Mouse (Mus musculus): ENCODE data around the gene Klhl6. TPM values are rescaled to one million over a fixed set of nuclear protein-coding genes. Genes with fewer than 3 reads are reported as not detected.
"Not testable (repeated sequence)": the region's sequence is repeated elsewhere in the genome, so short reads cannot be mapped to it uniquely, and the experiment has no call there.

The Klhl6 gene
- total RNA-seq (2014; rRNA removed; ENCODE audit: low replicate concordance) (8.0 and 12.1 TPM in 2 replicates), polyA plus RNA-seq (2015; fragmentation: Nextera tagmentation; extraction: Ambion mirVana) (13.7 and 14.9 TPM in 2 replicates)

DNA sequence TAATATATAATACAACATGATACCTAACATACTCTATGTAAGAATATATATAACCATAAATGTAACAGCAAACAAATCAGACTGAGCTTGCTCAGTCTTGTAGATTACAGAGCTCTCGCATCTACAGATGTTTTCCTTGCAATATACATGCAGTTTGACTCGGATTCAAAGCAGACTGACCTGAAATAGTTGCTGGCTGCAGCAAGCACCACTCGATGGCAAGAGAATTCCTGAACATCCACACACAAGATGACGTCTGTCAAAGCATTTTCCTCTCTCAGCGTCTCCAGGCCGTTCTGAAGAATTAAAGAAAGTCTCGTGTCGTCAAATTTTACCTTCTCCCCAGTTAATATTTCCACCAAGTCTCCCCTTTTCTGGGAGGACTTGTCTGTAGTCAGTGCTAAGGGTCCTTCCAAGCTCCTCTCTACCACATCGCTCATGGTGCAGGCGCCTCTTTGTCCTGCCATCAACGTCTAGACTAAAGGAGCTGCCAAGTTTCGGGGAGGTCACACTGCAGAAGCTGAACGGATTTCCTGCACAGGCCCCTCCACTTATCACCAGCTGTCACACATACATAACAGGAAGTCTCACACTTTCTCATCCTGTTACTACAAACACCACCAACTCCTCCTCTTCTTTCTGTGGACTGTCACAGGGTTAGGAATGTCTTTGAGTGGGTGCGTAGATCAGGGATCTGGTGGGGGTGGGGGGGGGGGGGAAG lies at the start of gene Klhl6:
Gene Klhl6, minus strand, starts transcription at position 501 of the 721 bp plus-strand sequence.
- H3K36me3 ChIP-seq (replicated peaks; ENCODE audit: control insufficient read depth, insufficient read depth, low read length): no peaks in the 10 kb centered on the region
- no peaks in the 10 kb centered on the region for H3K9me3 ChIP-seq (replicated peaks; ENCODE audit: control insufficient read depth, low read length)
- TF ChIP-seq EP300 (IDR thresholded peaks at IDR 0.05; ENCODE audit: low read depth): peak; percentile 94
- no peak for TF ChIP-seq CTCF (IDR thresholded peaks at IDR 0.05; ENCODE audit: low read depth)
- H3K27me3 ChIP-seq (ENCODE audit: control insufficient read depth, insufficient read depth, low read length): no peaks in the 10 kb centered on the region
- H3K9ac ChIP-seq (replicated peaks; ENCODE audit: low read depth, low read length): peak within 1 kb of the TSS; percentile 74
- H3K4me2 ChIP-seq (ENCODE audit: low read depth, low read length): peak within 1 kb of the TSS; percentile 62
- peaks cover 12% of the 10 kb centered on the region; the same call in 1 of the 2 replicates for H3K4me1 ChIP-seq (ENCODE audit: control insufficient read depth, insufficient read depth)
- peak; percentile 98 for ATAC-seq (ENCODE audit: insufficient read depth, low read depth)
- peak within 1 kb of the TSS; percentile 81 for H3K27ac ChIP-seq (ENCODE audit: low read depth)
- peak within 1 kb of the TSS; percentile 59 for H3K4me3 ChIP-seq (ENCODE audit: low read depth, low read length)
- 3% methylated on average over 14 of the region's 14 CpGs for WGBS
- peak; percentile 93 for DNase-seq (ENCODE audit: low spot score)

- WGBS: 79% methylated on average over 2 of the region's 4 CpGs
These were observed 44.4 kb upstream of the Klhl6 start for GRCm38 (mm10) chr16:20027241-20027640.

DNA sequence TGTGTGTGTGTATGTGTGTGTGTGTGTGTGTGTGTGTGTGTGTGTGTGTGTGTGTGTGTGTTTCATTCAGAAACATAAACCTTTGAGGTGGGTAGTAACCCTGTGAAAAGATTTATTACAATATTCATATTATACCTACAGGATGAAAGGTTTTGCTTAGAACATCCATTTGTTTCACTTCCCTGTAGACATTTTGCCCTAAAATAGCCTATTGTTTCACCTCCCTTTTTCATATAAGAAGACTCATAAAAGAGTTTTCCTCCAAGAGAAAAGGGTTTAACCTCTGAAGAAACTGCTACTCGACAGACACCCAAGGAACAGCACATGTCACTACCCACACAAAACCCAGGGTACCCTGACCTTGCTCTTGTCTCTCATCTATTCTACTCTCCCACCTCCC lies 40.0 kb upstream of the Klhl6 start:
- Histone ChIP-seq H3K4me3 (ENCODE audit: low read depth, low read length) (no peak overlapping the region), H3K4me1 (ENCODE audit: control insufficient read depth, insufficient read depth) (0 out of 2 replicates have a peak, but pooled peaks cover 5% of the 10 kb centered on the region), H3K27ac (ENCODE audit: low read depth) (no peak overlapping the region), H3K9me3 (replicated peaks; ENCODE audit: control insufficient read depth, low read length) (no peaks in the 10 kb centered on the region), H3K36me3 (replicated peaks; ENCODE audit: control insufficient read depth, insufficient read depth, low read length) (no peaks in the 10 kb centered on the region), H3K9ac (replicated peaks; ENCODE audit: low read depth, low read length) (no peak overlapping the region), H3K4me2 (ENCODE audit: low read depth, low read length) (no peak overlapping the region), H3K27me3 (ENCODE audit: control insufficient read depth, insufficient read depth, low read length) (no peaks in the 10 kb centered on the region)
- WGBS: 82% methylated on average over 1 of the region's 1 CpGs
- no peak for TF ChIP-seq EP300 (IDR thresholded peaks at IDR 0.05; ENCODE audit: low read depth)
- DNase-seq (ENCODE audit: low spot score): no peak
- no peak for ATAC-seq (ENCODE audit: insufficient read depth, low read depth)

More at GRCm38 (mm10) chr16:20027241-20027640, 44.4 kb upstream of the Klhl6 start:
- not testable (repeated sequence) for H3K4me2 ChIP-seq (ENCODE audit: low read depth, low read length); DNase-seq (ENCODE audit: low spot score); H3K27me3 ChIP-seq (ENCODE audit: control insufficient read depth, insufficient read depth, low read length); H3K9me3 ChIP-seq (replicated peaks; ENCODE audit: control insufficient read depth, low read length); H3K4me3 ChIP-seq (ENCODE audit: low read depth, low read length); ATAC-seq (ENCODE audit: insufficient read depth, low read depth); H3K36me3 ChIP-seq (replicated peaks; ENCODE audit: control insufficient read depth, insufficient read depth, low read length); H3K4me1 ChIP-seq (ENCODE audit: control insufficient read depth, insufficient read depth); H3K27ac ChIP-seq (ENCODE audit: low read depth); H3K9ac ChIP-seq (replicated peaks; ENCODE audit: low read depth, low read length)

- H3K4me3 ChIP-seq (ENCODE audit: low read depth, low read length): no peak overlapping the region
- 0 out of 2 replicates have a peak, but pooled peaks cover 5% of the 10 kb centered on the region for H3K4me1 ChIP-seq (ENCODE audit: control insufficient read depth, insufficient read depth)
- 72% methylated on average over 2 of the region's 2 CpGs for WGBS
- ATAC-seq (ENCODE audit: insufficient read depth, low read depth) (no peak), DNase-seq (ENCODE audit: low spot score) (no peak)
- no peak for TF ChIP-seq CTCF (IDR thresholded peaks at IDR 0.05; ENCODE audit: low read depth)
- TF ChIP-seq EP300 (IDR thresholded peaks at IDR 0.05; ENCODE audit: low read depth): no peak
- no peaks in the 10 kb centered on the region for H3K27me3 ChIP-seq (ENCODE audit: control insufficient read depth, insufficient read depth, low read length)
- H3K27ac ChIP-seq (ENCODE audit: low read depth): no peak overlapping the region
- no peak overlapping the region for H3K4me2 ChIP-seq (ENCODE audit: low read depth, low read length)
- H3K9ac ChIP-seq (replicated peaks; ENCODE audit: low read depth, low read length): no peak overlapping the region
- no peaks in the 10 kb centered on the region for H3K36me3 ChIP-seq (replicated peaks; ENCODE audit: control insufficient read depth, insufficient read depth, low read length)
- H3K9me3 ChIP-seq (replicated peaks; ENCODE audit: control insufficient read depth, low read length): no peaks in the 10 kb centered on the region
These were observed 39.0 kb upstream of the Klhl6 start for GRCm38 (mm10) chr16:20021848-20022247.

GRCm38 (mm10) chr16:20012647-20013046 lies 29.8 kb upstream of the Klhl6 start:
- no peaks in the 10 kb centered on the region for H3K9me3 ChIP-seq (replicated peaks; ENCODE audit: control insufficient read depth, low read length)
- H3K4me2 ChIP-seq (ENCODE audit: low read depth, low read length): no peak overlapping the region
- H3K4me3 ChIP-seq (ENCODE audit: low read depth, low read length): no peak overlapping the region
- H3K27ac ChIP-seq (ENCODE audit: low read depth): no peak overlapping the region
- DNase-seq (ENCODE audit: low spot score): no peak
- TF ChIP-seq EP300 (IDR thresholded peaks at IDR 0.05; ENCODE audit: low read depth): no peak
- TF ChIP-seq CTCF (IDR thresholded peaks at IDR 0.05; ENCODE audit: low read depth): no peak
- no peak for ATAC-seq (ENCODE audit: insufficient read depth, low read depth)
- H3K36me3 ChIP-seq (replicated peaks; ENCODE audit: control insufficient read depth, insufficient read depth, low read length): no peaks in the 10 kb centered on the region
- H3K27me3 ChIP-seq (ENCODE audit: control insufficient read depth, insufficient read depth, low read length): no peaks in the 10 kb centered on the region
- H3K4me1 ChIP-seq (ENCODE audit: control insufficient read depth, insufficient read depth): no peaks in the 10 kb centered on the region
- no peak overlapping the region for H3K9ac ChIP-seq (replicated peaks; ENCODE audit: low read depth, low read length)

GRCm38 (mm10) chr16:20006066-20006465 lies 23.2 kb upstream of the Klhl6 start:
- no peaks in the 10 kb centered on the region for H3K9me3 ChIP-seq (replicated peaks; ENCODE audit: control insufficient read depth, low read length)
- DNase-seq (ENCODE audit: low spot score): no peak

DNA sequence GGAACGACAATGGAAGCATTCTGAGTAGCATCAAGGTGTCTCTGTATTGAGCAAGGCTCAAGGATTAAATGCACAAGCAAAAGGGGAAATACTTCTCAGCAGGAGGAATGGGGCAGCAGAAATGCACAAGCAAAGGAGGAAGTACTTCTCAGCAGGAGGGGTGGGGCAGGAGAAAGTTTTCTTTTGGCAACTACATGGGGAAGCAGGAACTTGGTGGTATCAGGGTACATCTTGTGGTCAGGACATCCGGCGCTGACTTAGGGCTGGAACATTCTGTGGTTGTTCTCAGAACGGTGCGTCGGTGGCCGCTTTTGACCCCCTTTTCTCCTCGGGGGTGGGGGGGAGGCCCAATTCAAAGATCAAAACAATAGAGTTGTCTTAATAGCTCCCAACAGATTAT lies 17.4 kb upstream of the Klhl6 start:
- DNase-seq (ENCODE audit: low spot score); H3K9ac ChIP-seq (replicated peaks; ENCODE audit: low read depth, low read length); H3K4me2 ChIP-seq (ENCODE audit: low read depth, low read length); H3K27ac ChIP-seq (ENCODE audit: low read depth); H3K4me3 ChIP-seq (ENCODE audit: low read depth, low read length); H3K9me3 ChIP-seq (replicated peaks; ENCODE audit: control insufficient read depth, low read length); H3K4me1 ChIP-seq (ENCODE audit: control insufficient read depth, insufficient read depth); H3K36me3 ChIP-seq (replicated peaks; ENCODE audit: control insufficient read depth, insufficient read depth, low read length); ATAC-seq (ENCODE audit: insufficient read depth, low read depth); H3K27me3 ChIP-seq (ENCODE audit: control insufficient read depth, insufficient read depth, low read length): not testable (repeated sequence)
- 90% methylated on average over 8 of the region's 8 CpGs for WGBS

More at GRCm38 (mm10) chr16:20006066-20006465, 23.2 kb upstream of the Klhl6 start:
- Histone ChIP-seq H3K27me3 (ENCODE audit: control insufficient read depth, insufficient read depth, low read length) (no peaks in the 10 kb centered on the region), H3K4me1 (ENCODE audit: control insufficient read depth, insufficient read depth) (no peaks in the 10 kb centered on the region), H3K36me3 (replicated peaks; ENCODE audit: control insufficient read depth, insufficient read depth, low read length) (no peaks in the 10 kb centered on the region), H3K4me3 (ENCODE audit: low read depth, low read length) (no peak overlapping the region), H3K9ac (replicated peaks; ENCODE audit: low read depth, low read length) (no peak overlapping the region), H3K27ac (ENCODE audit: low read depth) (no peak overlapping the region), H3K4me2 (ENCODE audit: low read depth, low read length) (no peak overlapping the region)
- 64% methylated on average over 1 of the region's 1 CpGs for WGBS
- no peak for ATAC-seq (ENCODE audit: insufficient read depth, low read depth)
- TF ChIP-seq CTCF (IDR thresholded peaks at IDR 0.05; ENCODE audit: low read depth) (no peak), EP300 (IDR thresholded peaks at IDR 0.05; ENCODE audit: low read depth) (no peak)
